Mouse (Mus musculus) heart, embryonic 16.5 days (tissue): ENCODE results near the gene E130114P18Rik. TPM values are rescaled to one million over a fixed set of nuclear protein-coding genes. Genes with fewer than 3 reads are reported as not detected.

Experiments used
- ATAC-seq: fragments of 200-750 bp; cut with Nextera tagmentation; replicated peaks from 2 replicates; pipeline ENCODE4 v1.8.0; 2017; ENCODE audit warnings: moderate number of reproducible peaks; ENCODE audit not compliant: insufficient read depth, low FRiP score; ENCODE audit errors: extremely low read depth
- H3K27ac ChIP-seq: fragments of 300-500 bp; sonication (generic); 2 replicates; pipeline ENCODE4 v1.5.1; 2014; ENCODE audit warnings: mild to moderate bottlenecking, low read length, control low read depth, moderate library complexity
- H3K27me3 ChIP-seq: fragments of 300-500 bp; sonication (generic); 2 replicates; pipeline ENCODE4 v1.6.1; 2014; ENCODE audit warnings: low read length, mixed read lengths; ENCODE audit not compliant: control insufficient read depth, insufficient read depth
- H3K36me3 ChIP-seq: fragments of 300-500 bp; sonication (generic); 2 replicates; pipeline ENCODE4 v1.6.1; 2014; ENCODE audit not compliant: control insufficient read depth, insufficient read depth
- H3K4me1 ChIP-seq: fragments of 300-500 bp; sonication (generic); 2 replicates; pipeline ENCODE4 v1.6.1; 2014; ENCODE audit warnings: low read length, mixed read lengths; ENCODE audit not compliant: control insufficient read depth, insufficient read depth
- H3K4me2 ChIP-seq: fragments of 300-500 bp; sonication (generic); 2 replicates; pipeline ENCODE4 v1.6.1; 2014; ENCODE audit warnings: low read depth, mild to moderate bottlenecking, control low read depth, low read length
- H3K4me3 ChIP-seq: fragments of 300-500 bp; sonication (generic); 2 replicates; pipeline ENCODE4 v1.5.1; 2014; ENCODE audit warnings: mild to moderate bottlenecking, control low read depth, low read length
- H3K9ac ChIP-seq: fragments of 300-500 bp; sonication (generic); 2 replicates; pipeline ENCODE4 v1.6.1; 2014; ENCODE audit warnings: low read length, control low read depth
- H3K9me3 ChIP-seq: fragments of 300-500 bp; sonication (generic); replicated peaks from 2 replicates; pipeline ENCODE4 v1.6.1; 2016; ENCODE audit warnings: low read length; ENCODE audit not compliant: control insufficient read depth
- WGBS: fragments of 180-500 bp; shearing (Covaris S2); extraction: QIAGEN DNeasy Blood & Tissue Kit; methylation state at CpG from one replicate; pipeline ENCODE4 v1.1.7; 2014; 5-methylcytosine and 5-hydroxymethylcytosine counted together
- polyA plus RNA-seq: library from polyadenylated mRNA; unstranded; fragments of >200 nt; fragmentation: Nextera tagmentation; extraction: Ambion mirVana; gene quantifications from 2 replicates; pipeline ENCODE4 v1.2.1, GENCODE M21; 2015

Gene E130114P18Rik
- polyA plus RNA-seq, 1 experiment from 2014 or later: 0.75 TPM

DNA sequence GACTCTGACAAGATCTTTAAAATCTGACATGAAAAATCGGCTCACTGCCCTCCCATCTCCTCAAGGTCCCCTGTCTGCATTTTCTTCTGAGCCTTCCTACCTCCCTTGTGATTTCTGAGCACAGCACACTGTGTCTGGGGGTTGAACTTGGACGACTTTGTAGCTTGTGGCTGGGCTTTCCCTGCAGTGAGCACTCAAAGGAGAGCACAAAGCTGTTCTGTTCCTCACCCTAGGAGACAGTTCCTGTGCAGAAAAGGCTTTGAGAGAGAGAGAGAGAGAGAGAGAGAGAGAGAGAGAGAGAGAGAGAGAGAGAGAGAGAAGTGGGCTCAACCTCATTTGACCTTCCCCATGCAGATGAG lies 101.3 kb downstream of the E130114P18Rik start:
- H3K4me1 ChIP-seq: no peaks in the 10 kb centered on the region
- ATAC-seq: no peak
- H3K4me2 ChIP-seq: no peak overlapping the region
- no peaks in the 10 kb centered on the region for H3K36me3 ChIP-seq
- no peak overlapping the region for H3K9ac ChIP-seq
- WGBS: 30% methylated on average over 2 of the region's 2 CpGs
- no peaks in the 10 kb centered on the region for H3K9me3 ChIP-seq
- H3K4me3 ChIP-seq: no peak overlapping the region
- no peak overlapping the region for H3K27ac ChIP-seq
- no peaks in the 10 kb centered on the region for H3K27me3 ChIP-seq

DNA sequence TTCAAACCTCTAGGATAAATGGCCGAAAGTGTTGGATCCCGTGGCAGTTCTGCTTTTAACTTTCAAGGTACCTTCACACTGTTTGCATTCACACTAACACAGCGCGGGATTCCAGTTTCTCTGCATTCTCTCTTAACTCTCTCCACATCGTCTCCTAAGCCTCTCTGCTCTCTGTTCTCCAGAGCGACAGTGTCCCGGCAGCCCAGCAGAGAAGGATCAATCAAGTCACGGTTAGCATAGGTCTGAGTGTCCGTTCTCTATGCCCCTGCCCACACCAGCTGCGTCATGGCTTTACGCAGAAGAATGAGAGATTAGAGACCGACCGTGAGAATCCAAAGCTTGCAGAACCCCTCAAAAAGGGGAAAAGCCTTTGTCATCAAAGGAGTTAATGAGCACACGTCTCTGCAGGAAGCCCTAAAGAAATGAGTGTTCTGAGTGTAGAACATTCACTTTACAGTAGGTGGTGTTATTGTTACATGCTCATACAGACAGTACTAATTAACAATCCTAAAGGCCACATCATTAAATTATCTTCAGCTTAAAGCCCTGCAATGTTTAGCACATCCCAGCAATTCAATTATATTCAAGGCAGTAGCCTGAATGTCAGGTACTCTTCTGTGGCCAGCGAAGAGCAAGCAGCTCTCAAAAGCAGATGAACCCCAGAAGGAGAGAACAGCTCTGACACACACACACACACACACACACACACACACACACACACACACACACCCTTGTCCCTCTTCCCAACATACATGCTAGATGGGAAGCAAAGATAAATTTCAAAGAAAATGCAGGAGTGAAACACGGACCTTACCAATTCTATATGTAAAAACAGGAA lies 101.9 kb downstream of the E130114P18Rik start:
- Histone ChIP-seq H3K36me3 (no peaks in the 10 kb centered on the region), H3K27me3 (no peaks in the 10 kb centered on the region), H3K9ac (no peak overlapping the region), H3K4me3 (no peak overlapping the region), H3K9me3 (no peaks in the 10 kb centered on the region), H3K27ac (no peak overlapping the region), H3K4me1 (no peaks in the 10 kb centered on the region), H3K4me2 (peak overlapping the region; percentile 30)
- ATAC-seq: peak; percentile 42; the same call in 1 of the 2 replicates
- WGBS: 48% methylated on average over 16 of the region's 16 CpGs

DNA sequence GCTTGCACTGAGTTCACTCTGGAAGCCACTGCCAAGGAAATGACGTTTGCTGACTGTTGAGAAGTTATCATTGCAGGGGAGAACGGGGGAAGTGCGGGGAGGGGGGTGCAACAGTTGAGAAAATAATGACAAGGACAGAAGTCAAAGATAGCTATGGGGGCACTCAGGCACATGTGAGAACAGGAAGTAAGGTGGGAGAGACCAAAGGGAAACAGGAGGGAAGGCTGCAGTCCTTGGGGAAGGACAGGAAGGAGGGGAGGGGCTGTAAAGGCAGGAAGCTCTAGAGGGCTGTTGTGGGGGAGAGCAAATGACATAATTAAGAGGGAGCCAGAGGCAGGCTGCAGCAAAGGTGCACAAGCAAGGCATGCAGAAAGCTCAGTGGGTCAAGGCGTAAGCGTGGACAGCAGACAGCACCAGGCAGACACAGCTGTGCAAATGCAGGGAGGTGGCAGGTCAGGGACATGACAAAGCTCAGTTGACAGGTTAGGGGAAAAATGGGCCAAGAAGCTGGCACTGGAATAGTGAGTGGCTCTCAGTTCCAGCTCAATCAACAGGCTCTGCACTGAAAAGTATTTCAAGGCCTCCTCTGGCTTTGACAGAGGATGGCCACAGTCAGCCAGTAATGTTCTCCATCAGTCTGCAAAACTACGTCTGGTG lies 103.9 kb downstream of the E130114P18Rik start:
- Histone ChIP-seq H3K4me3 (no peak overlapping the region), H3K9ac (no peak overlapping the region), H3K4me1 (no peaks in the 10 kb centered on the region), H3K9me3 (no peaks in the 10 kb centered on the region), H3K4me2 (no peak overlapping the region), H3K27me3 (no peaks in the 10 kb centered on the region), H3K27ac (peak overlapping the region; percentile 17), H3K36me3 (no peaks in the 10 kb centered on the region)
- 45% methylated on average over 6 of the region's 6 CpGs for WGBS
- peak; percentile 79 for ATAC-seq

DNA sequence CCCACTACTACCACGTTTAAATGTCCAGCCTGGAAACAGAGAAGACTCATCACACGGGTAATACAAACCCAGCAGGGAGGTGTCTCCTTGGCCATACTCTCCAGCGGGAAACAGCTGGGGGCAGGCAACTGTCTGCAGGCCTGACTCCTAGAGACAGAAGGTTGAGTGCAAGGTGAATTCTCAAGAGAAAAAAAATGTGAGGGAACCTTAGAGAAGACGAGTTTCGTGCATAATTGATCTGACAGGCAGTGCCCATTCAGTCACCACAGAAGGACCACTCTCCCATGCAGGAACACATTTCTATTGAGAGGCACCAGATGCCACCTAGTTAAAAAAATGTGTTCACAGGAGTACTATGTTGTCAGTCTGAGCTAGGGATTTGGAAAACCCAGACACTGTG lies 105.4 kb downstream of the E130114P18Rik start:
- no peaks in the 10 kb centered on the region for H3K36me3 ChIP-seq
- no peak overlapping the region for H3K27ac ChIP-seq
- ATAC-seq: no peak
- H3K4me1 ChIP-seq: no peaks in the 10 kb centered on the region
- no peaks in the 10 kb centered on the region for H3K9me3 ChIP-seq
- no peak overlapping the region for H3K9ac ChIP-seq
- H3K4me2 ChIP-seq: no peak overlapping the region
- no peaks in the 10 kb centered on the region for H3K27me3 ChIP-seq
- no peak overlapping the region for H3K4me3 ChIP-seq
- WGBS: 66% methylated on average over 5 of the region's 5 CpGs

DNA sequence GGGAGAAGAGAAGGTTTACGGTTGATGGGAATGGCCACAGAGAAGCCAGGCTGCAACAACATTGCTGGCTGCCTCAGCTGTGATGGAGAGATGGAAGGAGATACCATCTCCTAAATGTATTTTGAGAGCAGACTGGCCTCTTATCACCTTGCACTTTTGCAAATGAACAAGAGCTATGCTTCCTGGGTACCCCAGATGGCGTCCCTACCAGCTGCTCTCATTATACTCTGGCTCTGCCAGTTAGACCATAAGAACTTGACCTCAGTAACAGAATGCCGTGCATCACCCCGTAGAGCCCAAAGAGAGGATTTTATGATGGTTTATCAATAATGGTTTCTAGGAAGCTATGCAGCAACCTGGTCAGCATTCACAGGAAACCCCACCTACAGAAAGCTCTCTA lies 106.0 kb downstream of the E130114P18Rik start:
- Histone ChIP-seq H3K4me2 (no peak overlapping the region), H3K4me3 (no peak overlapping the region), H3K9me3 (no peaks in the 10 kb centered on the region), H3K9ac (no peak overlapping the region), H3K36me3 (no peaks in the 10 kb centered on the region), H3K27ac (no peak overlapping the region), H3K27me3 (no peaks in the 10 kb centered on the region), H3K4me1 (no peaks in the 10 kb centered on the region)
- 85% methylated on average over 4 of the region's 4 CpGs for WGBS
- no peak for ATAC-seq

DNA sequence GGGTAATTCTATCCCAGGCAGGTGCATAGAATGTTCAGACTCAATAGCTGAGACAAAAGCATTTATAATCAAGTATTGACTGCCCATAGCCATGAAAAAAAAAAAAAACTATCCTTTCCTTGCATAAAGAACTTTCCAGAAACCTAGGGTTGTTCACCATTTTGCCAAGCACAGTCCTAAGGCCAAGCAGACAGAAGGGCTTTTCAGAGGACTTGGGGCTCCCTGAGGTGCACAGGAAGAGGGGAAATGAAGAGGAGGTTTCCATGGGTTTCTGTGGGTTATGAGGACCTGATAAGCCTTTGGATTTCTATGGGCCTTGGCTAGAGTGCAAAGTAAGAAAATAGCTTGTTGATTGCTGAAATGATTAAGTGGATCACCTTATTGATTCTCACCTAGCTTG lies 107.5 kb downstream of the E130114P18Rik start:
- Histone ChIP-seq H3K36me3 (no peaks in the 10 kb centered on the region), H3K9me3 (no peaks in the 10 kb centered on the region), H3K4me1 (no peaks in the 10 kb centered on the region), H3K4me2 (no peak overlapping the region), H3K9ac (no peak overlapping the region), H3K27ac (no peak overlapping the region), H3K27me3 (no peaks in the 10 kb centered on the region), H3K4me3 (no peak overlapping the region)
- ATAC-seq: no peak

DNA sequence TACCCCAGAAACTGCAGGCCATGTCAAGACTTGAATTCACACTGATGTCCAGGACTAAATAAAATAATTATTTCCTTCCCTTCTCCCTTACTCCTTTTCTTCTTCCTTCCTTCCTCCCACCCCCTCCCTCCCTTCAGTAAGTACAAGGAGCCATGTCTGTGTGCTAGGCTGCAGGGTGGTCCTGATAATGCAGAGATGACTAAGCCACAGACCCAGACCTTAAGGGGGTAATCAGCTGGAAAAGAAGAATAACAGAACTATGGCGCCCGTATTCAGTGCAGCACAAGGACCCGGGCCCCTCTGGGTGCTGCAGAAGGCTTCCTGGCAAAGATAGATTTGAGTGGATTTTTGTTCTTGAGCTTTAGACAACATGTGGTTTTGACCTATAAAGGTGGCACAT lies 108.1 kb downstream of the E130114P18Rik start:
- no peak overlapping the region for H3K27ac ChIP-seq
- H3K27me3 ChIP-seq: no peaks in the 10 kb centered on the region
- H3K36me3 ChIP-seq: no peaks in the 10 kb centered on the region
- H3K4me1 ChIP-seq: no peaks in the 10 kb centered on the region; the same call in 1 of the 2 replicates
- ATAC-seq: no peak
- H3K4me3 ChIP-seq: no peak overlapping the region
- no peaks in the 10 kb centered on the region for H3K9me3 ChIP-seq
- WGBS: 73% methylated on average over 3 of the region's 3 CpGs
- H3K4me2 ChIP-seq: no peak overlapping the region
- no peak overlapping the region for H3K9ac ChIP-seq

DNA sequence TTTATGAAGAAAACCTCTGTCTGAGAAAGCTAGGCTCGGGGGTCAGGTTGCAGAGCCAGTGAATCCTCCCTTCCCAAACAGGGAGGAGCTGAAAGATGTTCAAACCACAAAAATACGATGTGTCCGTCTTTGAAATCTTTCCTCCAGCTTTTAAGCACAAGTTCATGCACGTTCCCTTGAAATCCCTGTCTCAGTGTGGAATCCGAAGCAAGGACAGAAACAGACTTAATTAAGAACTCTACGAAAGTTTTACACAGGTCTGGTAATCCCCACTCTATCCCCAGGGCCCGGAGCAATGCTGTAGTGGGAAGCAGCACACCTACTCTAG lies 112.5 kb downstream of the E130114P18Rik start:
- Histone ChIP-seq H3K27ac (peak overlapping the region; percentile 66), H3K4me1 (no peaks in the 10 kb centered on the region; the same call in 1 of the 2 replicates), H3K36me3 (no peaks in the 10 kb centered on the region), H3K27me3 (no peaks in the 10 kb centered on the region), H3K9ac (no peak overlapping the region), H3K4me2 (no peak overlapping the region), H3K4me3 (no peak overlapping the region), H3K9me3 (no peaks in the 10 kb centered on the region)
- ATAC-seq: no peak
- 80% methylated on average over 7 of the region's 7 CpGs for WGBS

DNA sequence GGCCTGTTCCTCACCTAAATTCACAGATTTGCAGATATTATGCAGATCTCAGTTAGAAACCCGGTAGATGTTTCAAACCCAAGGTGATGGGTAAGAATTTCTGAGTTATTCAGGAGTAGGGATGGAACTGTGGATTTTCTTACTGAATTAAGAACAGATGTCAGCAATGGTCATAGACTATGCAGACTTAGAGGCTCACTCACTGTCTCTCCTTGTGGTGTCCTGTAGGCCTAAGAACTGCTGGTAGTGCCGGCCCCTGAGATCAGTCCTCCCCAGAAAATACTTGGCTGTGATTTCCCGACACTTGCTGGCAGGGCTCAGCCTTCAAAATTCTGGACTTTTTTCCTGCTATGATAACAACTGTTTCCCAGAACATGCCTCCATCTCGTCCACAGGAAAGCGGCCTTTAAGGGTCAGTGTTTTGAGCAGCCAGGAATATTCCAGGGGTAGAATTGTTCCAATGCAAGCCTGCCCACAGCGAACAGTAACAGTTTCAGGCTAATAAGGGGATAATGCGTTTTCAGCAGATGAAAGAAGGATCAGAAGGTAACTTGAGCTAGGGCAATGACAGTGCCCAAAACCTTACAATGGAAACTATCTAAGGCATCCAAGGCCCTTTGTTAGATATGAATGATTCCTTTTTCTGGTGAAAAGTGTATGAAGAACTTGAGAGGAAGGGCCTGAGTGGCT lies 113.0 kb downstream of the E130114P18Rik start:
- Histone ChIP-seq H3K4me1 (no peaks in the 10 kb centered on the region; the same call in 1 of the 2 replicates), H3K27ac (peak overlapping the region; percentile 66), H3K36me3 (no peaks in the 10 kb centered on the region), H3K27me3 (no peaks in the 10 kb centered on the region), H3K4me2 (no peak overlapping the region), H3K9me3 (no peaks in the 10 kb centered on the region), H3K4me3 (no peak overlapping the region), H3K9ac (no peak overlapping the region)
- WGBS: 45% methylated on average over 7 of the region's 7 CpGs
- ATAC-seq: peak; percentile 64
